Mouse (Mus musculus) CH12.LX (cell line): ENCODE measurements around the gene Slc4a8.

Experiments
- CTCF ChIP-seq, 2 experiments: IDR thresholded peaks in 1 of 2; conservative IDR thresholded peaks in 1 of 2; 2 replicates each; pipeline ENCODE4 v1.5.1; 2011 to 2012; ENCODE audit warnings: low read depth in 2 of 2, low read length in 2 of 2, improper control_type of control experiment in 1 of 2, inconsistent platforms in 1 of 2, mild to moderate bottlenecking in 1 of 2, moderate library complexity in 1 of 2
- HCFC1 ChIP-seq: IDR thresholded peaks from 2 replicates; pipeline ENCODE4 v1.6.1; 2012; ENCODE audit warnings: low read depth, mild to moderate bottlenecking, inconsistent platforms, low read length, improper control_type of control experiment
- POLR2A ChIP-seq: IDR thresholded peaks from 2 replicates; pipeline ENCODE4 v1.6.1; 2011; ENCODE audit warnings: low read depth, mild to moderate bottlenecking, improper control_type of control experiment, low read length
- RAD21 ChIP-seq: IDR thresholded peaks from 2 replicates; pipeline ENCODE4 v1.6.1; 2011; ENCODE audit warnings: low read depth, mild to moderate bottlenecking, low read length, improper control_type of control experiment, moderate library complexity

DNA sequence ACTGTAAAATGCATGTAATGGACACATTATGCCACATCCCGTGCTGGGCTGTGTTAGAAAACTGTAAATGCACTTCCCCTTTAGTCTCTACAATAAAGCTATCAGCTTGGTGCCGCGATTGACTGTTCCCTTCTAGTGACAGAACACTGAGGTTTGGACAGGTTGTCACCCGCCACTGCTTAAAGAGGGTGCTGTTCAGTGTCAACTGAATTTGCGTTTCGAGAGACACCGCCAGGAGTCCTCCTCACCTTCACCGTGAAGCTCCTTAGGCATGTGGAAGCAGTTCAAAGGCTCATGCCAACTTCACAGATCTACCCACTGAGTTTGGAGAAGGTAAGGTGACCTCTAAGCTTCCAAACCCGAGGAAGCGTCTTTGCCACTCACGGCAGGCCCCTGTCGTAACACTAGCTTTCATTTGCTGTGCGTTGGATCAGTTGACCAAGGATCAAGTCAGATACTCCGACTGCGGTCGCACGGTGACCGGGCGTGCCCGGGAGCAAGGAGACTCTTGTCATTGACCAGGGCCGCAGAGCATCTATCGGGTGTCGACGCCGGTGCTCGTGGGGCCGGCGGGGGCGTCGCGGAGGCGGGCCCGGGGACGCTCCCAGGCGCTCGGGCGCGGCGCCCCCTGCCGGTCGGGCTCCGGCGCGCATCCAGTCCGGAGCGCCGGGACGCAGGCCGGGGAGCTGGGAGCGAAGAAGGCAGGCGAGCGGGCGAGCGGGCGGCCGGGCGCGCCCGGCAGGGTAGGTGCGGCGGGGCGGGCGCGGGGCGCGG is 108.6 kb downstream of the Slc4a8 start:
- TF ChIP-seq POLR2A (no peak), RAD21 (no peak), CTCF (conservative IDR thresholded peaks at IDR 0.05 in 1 of 2, IDR thresholded peaks at IDR 0.05 in 1 of 2; ENCODE audit: low read depth in 2 of 2, low read length in 2 of 2) (no peak), HCFC1 (no peak)
